Mouse (Mus musculus) retina, postnatal 1 day (tissue): ENCODE measurements around the gene Mrto4.
"Not testable (repeated sequence)": the region's sequence is repeated elsewhere in the genome, so short reads cannot be mapped to it uniquely, and the experiment has no call there.

Source experiments
- DNase-seq: peaks from one replicate; pipeline ENCODE4 v3.0.0-alpha.2; 2012

The Mrto4 gene

GRCm38 (mm10) chr4:139351931-139352711, at the start of gene Mrto4, which contains the start of the genes Emc1 and Ubr4:
TSS of gene Mrto4 (minus strand) at chr4:139352576.
TSS of gene Emc1 (plus strand) at chr4:139352587.
TSS of gene Ubr4 (plus strand) at chr4:139352609.
- peak; percentile 92 for DNase-seq

- no peak for DNase-seq
Measured at GRCm38 (mm10) chr4:139400487-139400886, 48.1 kb upstream of the Mrto4 start.

GRCm38 (mm10) chr4:139395431-139395830, 43.1 kb upstream of the Mrto4 start:
- no peak for DNase-seq

GRCm38 (mm10) chr4:139389557-139389956, 37.2 kb upstream of the Mrto4 start:
- DNase-seq = no peak

GRCm38 (mm10) chr4:139386869-139387319, 34.5 kb upstream of the Mrto4 start:
- no peak for DNase-seq

GRCm38 (mm10) chr4:139385841-139386240, 33.5 kb upstream of the Mrto4 start:
- not testable (repeated sequence) for DNase-seq

GRCm38 (mm10) chr4:139382231-139382630, 29.9 kb upstream of the Mrto4 start:
- no peak for DNase-seq

- DNase-seq = no peak
Measured at GRCm38 (mm10) chr4:139381452-139381845, 29.1 kb upstream of the Mrto4 start.

GRCm38 (mm10) chr4:139380775-139381451, 28.5 kb upstream of the Mrto4 start:
- no peak for DNase-seq

- DNase-seq = peak; percentile 99
Measured at GRCm38 (mm10) chr4:139380207-139380748, 27.9 kb upstream of the Mrto4 start.

- DNase-seq = no peak
Measured at GRCm38 (mm10) chr4:139379719-139380118, 27.3 kb upstream of the Mrto4 start.

- no peak for DNase-seq
Measured at GRCm38 (mm10) chr4:139373531-139373930, 21.2 kb upstream of the Mrto4 start.

GRCm38 (mm10) chr4:139373130-139373529, 20.8 kb upstream of the Mrto4 start:
- no peak for DNase-seq

GRCm38 (mm10) chr4:139368038-139368437, 15.7 kb upstream of the Mrto4 start:
- no peak for DNase-seq

GRCm38 (mm10) chr4:139367336-139367735, 15.0 kb upstream of the Mrto4 start:
- DNase-seq = no peak

GRCm38 (mm10) chr4:139360761-139361548, 8.6 kb upstream of the Mrto4 start:
- no peak for DNase-seq

GRCm38 (mm10) chr4:139357211-139357610, 4.8 kb upstream of the Mrto4 start:
- no peak for DNase-seq

GRCm38 (mm10) chr4:139352832-139353231, 456 bp upstream of the Mrto4 start:
- DNase-seq = no peak

GRCm38 (mm10) chr4:139345416-139346019, 6.9 kb downstream of the Mrto4 start:
- DNase-seq = no peak

GRCm38 (mm10) chr4:139343718-139344117, 8.7 kb downstream of the Mrto4 start:
- DNase-seq = no peak

- peak; percentile 14 for DNase-seq
Measured at GRCm38 (mm10) chr4:139341556-139342233, 10.7 kb downstream of the Mrto4 start.

- no peak for DNase-seq
Measured at GRCm38 (mm10) chr4:139340835-139341234, 11.5 kb downstream of the Mrto4 start.
